Mouse (Mus musculus) layer of hippocampus, adult 9-10 months (tissue): Measurements from ENCODE around the gene Tlk1.
"Not testable (repeated sequence)": the region's sequence is repeated elsewhere in the genome, so short reads cannot be mapped to it uniquely, and the experiment has no call there.

ENCODE experiments used
- DNase-seq: peaks from one replicate; pipeline ENCODE4 v3.0.0; 2022; ENCODE audit warnings: low spot score

Tlk1 gene

GRCm38 (mm10) chr2:70833261-70833660 is 7.7 kb upstream of the Tlk1 start:
- DNase-seq: no peak

GRCm38 (mm10) chr2:70831709-70832350 is 6.3 kb upstream of the Tlk1 start:
- DNase-seq: no peak

- no peak for DNase-seq
These were observed 5.2 kb upstream of the Tlk1 start for GRCm38 (mm10) chr2:70830683-70831082.

- DNase-seq: no peak
These were observed 4.5 kb upstream of the Tlk1 start for GRCm38 (mm10) chr2:70829946-70830610.

GRCm38 (mm10) chr2:70827780-70828179 is 2.3 kb upstream of the Tlk1 start:
- no peak for DNase-seq

- DNase-seq: no peak
These were observed 1.1 kb upstream of the Tlk1 start for GRCm38 (mm10) chr2:70826436-70827230.

GRCm38 (mm10) chr2:70824838-70825370 is 624 bp downstream of the Tlk1 start:
- no peak for DNase-seq

GRCm38 (mm10) chr2:70823926-70824800 is 1.4 kb downstream of the Tlk1 start:
- DNase-seq: no peak

- DNase-seq: no peak
These were observed 2.1 kb downstream of the Tlk1 start for GRCm38 (mm10) chr2:70823434-70823833.

GRCm38 (mm10) chr2:70816939-70817338 is 8.6 kb downstream of the Tlk1 start:
- no peak for DNase-seq

- no peak for DNase-seq
These were observed 9.5 kb downstream of the Tlk1 start for GRCm38 (mm10) chr2:70816016-70816415.

GRCm38 (mm10) chr2:70813608-70814007 is 11.9 kb downstream of the Tlk1 start:
- no peak for DNase-seq

GRCm38 (mm10) chr2:70811476-70811875 is 14.1 kb downstream of the Tlk1 start:
- DNase-seq: no peak

GRCm38 (mm10) chr2:70809921-70810320 is 15.6 kb downstream of the Tlk1 start:
- no peak for DNase-seq

GRCm38 (mm10) chr2:70808681-70809080 is 16.8 kb downstream of the Tlk1 start:
- no peak for DNase-seq

GRCm38 (mm10) chr2:70807678-70808077 is 17.9 kb downstream of the Tlk1 start:
- DNase-seq: not testable (repeated sequence)

- no peak for DNase-seq
These were observed 19.5 kb downstream of the Tlk1 start for GRCm38 (mm10) chr2:70806020-70806419.

- DNase-seq: not testable (repeated sequence)
These were observed 21.8 kb downstream of the Tlk1 start for GRCm38 (mm10) chr2:70803696-70804095.

GRCm38 (mm10) chr2:70802658-70803057 is 22.9 kb downstream of the Tlk1 start:
- no peak for DNase-seq

- no peak for DNase-seq
These were observed 24.0 kb downstream of the Tlk1 start for GRCm38 (mm10) chr2:70801543-70801942.

- no peak for DNase-seq
These were observed 25.1 kb downstream of the Tlk1 start for GRCm38 (mm10) chr2:70800396-70800795.

GRCm38 (mm10) chr2:70793276-70793675 is 32.3 kb downstream of the Tlk1 start:
- DNase-seq: no peak
